Mouse (Mus musculus): ENCODE results near the gene Atp2b4.

DNA sequence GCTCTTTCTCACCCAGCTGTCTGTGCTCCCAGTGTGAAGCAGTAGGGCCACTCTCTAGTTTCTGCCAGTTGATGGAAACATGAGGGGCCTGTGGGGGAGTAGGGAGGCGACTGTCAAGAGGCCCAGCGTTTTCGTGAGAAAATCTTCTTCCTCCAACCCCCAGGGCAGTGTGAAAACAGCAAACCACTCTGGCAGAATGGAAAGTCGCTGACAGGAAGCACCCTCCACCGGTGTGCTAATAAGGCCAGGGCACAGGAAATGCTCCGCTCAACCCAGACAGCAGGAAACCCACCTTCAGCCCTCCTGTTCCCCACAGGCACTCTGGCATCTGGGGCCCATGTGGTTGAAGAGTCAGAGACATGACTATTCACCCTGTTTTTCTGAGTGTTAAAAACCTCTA, 110.9 kb downstream of the Atp2b4 start, which contains the start of gene Lax1:
- TF ChIP-seq CTCF (IDR thresholded peaks at IDR 0.05; ENCODE audit: insufficient read depth, low read length) (no peak), POLR2A (IDR thresholded peaks at IDR 0.05; ENCODE audit: borderline replicate concordance, extremely low read depth, low read depth, low read length) (no peak)

Data from lung, adult 2 months (tissue).